Mouse (Mus musculus): ENCODE data around the gene Gins2. TPM values are rescaled to one million over a fixed set of nuclear protein-coding genes. Genes with fewer than 3 reads are reported as not detected.
A peak's percentile ranks its signal among the peaks of the same experiment; 100 is the strongest.

The Gins2 gene
- total RNA-seq, 2 experiments from 2014 or later = 2.9 to 4.6 TPM

GRCm38 (mm10) chr8:120550430-120550829 is 38.7 kb downstream of the Gins2 start:
- DNase-seq (ENCODE audit: extremely low spot score in 1 of 2, low spot score in 1 of 2) = no peak

GRCm38 (mm10) chr8:120549922-120550321 is 39.2 kb downstream of the Gins2 start:
- no peak for DNase-seq (ENCODE audit: extremely low spot score in 1 of 2, low spot score in 1 of 2)

- no peak for DNase-seq (ENCODE audit: extremely low spot score in 1 of 2, low spot score in 1 of 2)
These were observed 39.7 kb downstream of the Gins2 start for GRCm38 (mm10) chr8:120549321-120549921.

- no peak for DNase-seq (ENCODE audit: extremely low spot score in 1 of 2, low spot score in 1 of 2)
These were observed 40.8 kb downstream of the Gins2 start for GRCm38 (mm10) chr8:120548313-120548761.

GRCm38 (mm10) chr8:120547562-120547961 is 41.5 kb downstream of the Gins2 start:
- DNase-seq (ENCODE audit: extremely low spot score in 1 of 2, low spot score in 1 of 2) = no peak

GRCm38 (mm10) chr8:120544155-120544554 is 44.9 kb downstream of the Gins2 start:
- no peak for DNase-seq (ENCODE audit: extremely low spot score in 1 of 2, low spot score in 1 of 2)

- no peak for DNase-seq (ENCODE audit: extremely low spot score in 1 of 2, low spot score in 1 of 2)
These were observed 45.6 kb downstream of the Gins2 start for GRCm38 (mm10) chr8:120543416-120544055.

GRCm38 (mm10) chr8:120542995-120543394 is 46.1 kb downstream of the Gins2 start:
- no peak for DNase-seq (ENCODE audit: extremely low spot score in 1 of 2, low spot score in 1 of 2)

GRCm38 (mm10) chr8:120539775-120540625 is 49.1 kb downstream of the Gins2 start:
- DNase-seq (ENCODE audit: extremely low spot score in 1 of 2, low spot score in 1 of 2) = no peak

GRCm38 (mm10) chr8:120539381-120539774 is 49.7 kb downstream of the Gins2 start:
- DNase-seq (ENCODE audit: extremely low spot score in 1 of 2, low spot score in 1 of 2) = no peak

- peak; percentile 59 to 60 for DNase-seq (ENCODE audit: extremely low spot score in 1 of 2, low spot score in 1 of 2)
These were observed 50.5 kb downstream of the Gins2 start for GRCm38 (mm10) chr8:120538397-120539240.

GRCm38 (mm10) chr8:120537818-120538396 is 51.2 kb downstream of the Gins2 start:
- peak; percentile 51 to 64 for DNase-seq (ENCODE audit: extremely low spot score in 1 of 2, low spot score in 1 of 2)

- DNase-seq (ENCODE audit: extremely low spot score in 1 of 2, low spot score in 1 of 2) = peak in 1 of 2 experiments; percentile 48
These were observed 51.8 kb downstream of the Gins2 start for GRCm38 (mm10) chr8:120537207-120537817.

- DNase-seq (ENCODE audit: extremely low spot score in 1 of 2, low spot score in 1 of 2) = peak in 1 of 2 experiments; percentile 58
These were observed 52.5 kb downstream of the Gins2 start for GRCm38 (mm10) chr8:120536306-120537206.

GRCm38 (mm10) chr8:120535452-120536305 is 53.4 kb downstream of the Gins2 start:
- DNase-seq (ENCODE audit: extremely low spot score in 1 of 2, low spot score in 1 of 2) = peak in 1 of 2 experiments; percentile 61

GRCm38 (mm10) chr8:120534504-120535368 is 54.4 kb downstream of the Gins2 start:
- DNase-seq (ENCODE audit: extremely low spot score in 1 of 2, low spot score in 1 of 2) = peak in 1 of 2 experiments; percentile 69

- no peak for DNase-seq (ENCODE audit: extremely low spot score in 1 of 2, low spot score in 1 of 2)
These were observed 55.0 kb downstream of the Gins2 start for GRCm38 (mm10) chr8:120534080-120534479.
